Mouse (Mus musculus) embryonic facial prominence, embryonic 11.5 days (tissue): ENCODE results near the gene Clcc1. TPM values are rescaled to one million over a fixed set of nuclear protein-coding genes. Genes with fewer than 3 reads are reported as not detected.

ENCODE experiments used
- ATAC-seq: fragments of 200-750 bp; cut with Nextera tagmentation; replicated peaks from 2 replicates; pipeline ENCODE4 v1.8.0; 2017; ENCODE audit warnings: low read depth; ENCODE audit not compliant: insufficient number of reproducible peaks, low FRiP score, low TSS enrichment
- DNase-seq: peaks from one replicate; pipeline ENCODE4 v3.0.0-alpha.2; 2015; ENCODE audit warnings: low spot score
- H3K27ac ChIP-seq: fragments of 300-500 bp; sonication (generic); replicated peaks from 2 replicates; pipeline ENCODE4 v1.5.1; 2014; ENCODE audit warnings: mild to moderate bottlenecking, low read depth, low read length, control low read depth
- H3K27me3 ChIP-seq: fragments of 300-500 bp; sonication (generic); 2 replicates; pipeline ENCODE4 v1.6.1; 2014; ENCODE audit warnings: mild to moderate bottlenecking, low read length, moderate library complexity, mixed read lengths; ENCODE audit not compliant: control insufficient read depth, insufficient read depth
- H3K36me3 ChIP-seq: fragments of 300-500 bp; sonication (generic); replicated peaks from 2 replicates; pipeline ENCODE4 v1.6.1; 2014; ENCODE audit warnings: low read depth, mild to moderate bottlenecking, low read length, moderate library complexity, mixed read lengths; ENCODE audit not compliant: control insufficient read depth, insufficient read depth
- H3K4me1 ChIP-seq: fragments of 300-500 bp; sonication (generic); 2 replicates; pipeline ENCODE4 v1.6.1; 2014; ENCODE audit warnings: low read length, mixed read lengths; ENCODE audit not compliant: control insufficient read depth, insufficient read depth
- H3K4me2 ChIP-seq: fragments of 300-500 bp; sonication (generic); 2 replicates; pipeline ENCODE4 v1.6.1; 2014; ENCODE audit warnings: low read depth, mild to moderate bottlenecking, control low read depth, low read length, moderate library complexity
- H3K4me3 ChIP-seq: fragments of 300-500 bp; sonication (generic); 2 replicates; pipeline ENCODE4 v1.5.1; 2014; ENCODE audit warnings: low read depth, low read length, control low read depth
- H3K9ac ChIP-seq: fragments of 300-500 bp; sonication (generic); replicated peaks from 2 replicates; pipeline ENCODE4 v1.6.1; 2014; ENCODE audit warnings: mild to moderate bottlenecking, control low read depth, low read length
- H3K9me3 ChIP-seq: fragments of 300-500 bp; sonication (generic); replicated peaks from 2 replicates; pipeline ENCODE4 v1.6.1; 2016; ENCODE audit warnings: mild to moderate bottlenecking, low read length, inconsistent platforms, mixed read lengths; ENCODE audit not compliant: control insufficient read depth
- WGBS: fragments of 180-500 bp; shearing (Covaris S2); extraction: QIAGEN DNeasy Blood & Tissue Kit; methylation state at CpG from one replicate; pipeline ENCODE4 v1.1.7; 2014; 5-methylcytosine and 5-hydroxymethylcytosine counted together
- polyA plus RNA-seq: library from polyadenylated mRNA; unstranded; fragments of >200 nt; fragmentation: Nextera tagmentation; extraction: Ambion mirVana; gene quantifications from 2 replicates; pipeline ENCODE4 v1.2.1, GENCODE M21; 2014

Clcc1 gene
- polyA plus RNA-seq, 1 experiment from 2014 or later: 73.2 TPM

- Histone ChIP-seq H3K9ac (no peak overlapping the region), H3K27ac (no peak overlapping the region), H3K4me2 (no peak overlapping the region), H3K9me3 (no peaks in the 10 kb centered on the region), H3K4me1 (no peaks in the 10 kb centered on the region), H3K36me3 (peaks cover 12% of the 10 kb centered on the region), H3K27me3 (no peaks in the 10 kb centered on the region), H3K4me3 (no peak overlapping the region)
- no peak for ATAC-seq
- no peak for DNase-seq
- 93% methylated on average over 7 of the region's 7 CpGs for WGBS
These were observed 32.0 kb downstream of the Clcc1 start for GRCm38 (mm10) chr3:108685701-108686100.

DNA sequence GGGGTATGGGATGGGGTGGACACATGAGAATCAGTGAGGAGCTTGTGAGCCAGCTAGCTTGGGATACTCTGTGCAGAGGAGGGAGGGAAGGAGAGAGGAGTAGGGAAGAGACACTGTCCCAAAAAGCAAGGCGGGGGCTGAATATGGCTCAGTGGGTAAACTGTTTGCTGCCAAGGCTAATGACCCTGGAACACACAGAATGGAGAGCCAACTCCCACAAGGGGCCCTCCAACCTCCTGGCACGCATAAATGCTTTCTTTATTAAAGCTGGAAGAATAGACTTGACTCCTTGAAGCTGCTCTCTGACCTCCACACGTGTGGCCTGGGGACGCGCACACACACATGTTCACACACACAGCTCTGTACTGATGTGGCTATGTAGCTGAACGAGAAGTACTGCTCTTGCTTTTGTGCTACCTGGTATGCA, 35.3 kb downstream of the Clcc1 start:
- Histone ChIP-seq H3K4me3 (no peak overlapping the region), H3K9me3 (no peaks in the 10 kb centered on the region), H3K4me2 (no peak overlapping the region), H3K27me3 (no peaks in the 10 kb centered on the region), H3K36me3 (peaks cover 6% of the 10 kb centered on the region), H3K9ac (no peak overlapping the region), H3K27ac (no peak overlapping the region), H3K4me1 (no peaks in the 10 kb centered on the region)
- WGBS: 67% methylated on average over 6 of the region's 6 CpGs
- ATAC-seq (no peak), DNase-seq (no peak)

DNA sequence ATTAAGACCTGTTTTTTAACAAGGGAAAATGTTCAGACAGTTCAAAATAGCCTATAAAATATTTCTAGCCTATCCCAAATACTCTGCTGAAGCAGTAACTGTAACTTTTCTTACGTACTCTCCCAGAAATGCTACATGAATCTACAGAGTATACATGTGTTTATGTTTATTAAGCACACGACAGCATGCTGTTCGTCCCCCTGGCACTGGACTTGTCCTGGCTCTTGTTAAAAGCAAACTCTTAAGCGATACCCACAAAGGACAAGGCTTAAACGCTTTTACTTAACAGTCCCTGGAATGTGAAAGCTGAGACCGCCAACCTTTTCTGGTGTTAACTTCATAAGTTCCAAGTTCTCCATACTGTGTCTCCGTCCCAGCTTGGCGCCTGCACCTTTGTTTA, 35.7 kb downstream of the Clcc1 start:
- Histone ChIP-seq H3K27ac (no peak overlapping the region), H3K4me2 (no peak overlapping the region), H3K27me3 (no peaks in the 10 kb centered on the region), H3K9ac (no peak overlapping the region), H3K4me3 (no peak overlapping the region), H3K4me1 (no peaks in the 10 kb centered on the region), H3K9me3 (no peaks in the 10 kb centered on the region), H3K36me3 (peaks cover 6% of the 10 kb centered on the region)
- peak; percentile 8 for DNase-seq
- WGBS: 76% methylated on average over 8 of the region's 8 CpGs
- no peak for ATAC-seq

DNA sequence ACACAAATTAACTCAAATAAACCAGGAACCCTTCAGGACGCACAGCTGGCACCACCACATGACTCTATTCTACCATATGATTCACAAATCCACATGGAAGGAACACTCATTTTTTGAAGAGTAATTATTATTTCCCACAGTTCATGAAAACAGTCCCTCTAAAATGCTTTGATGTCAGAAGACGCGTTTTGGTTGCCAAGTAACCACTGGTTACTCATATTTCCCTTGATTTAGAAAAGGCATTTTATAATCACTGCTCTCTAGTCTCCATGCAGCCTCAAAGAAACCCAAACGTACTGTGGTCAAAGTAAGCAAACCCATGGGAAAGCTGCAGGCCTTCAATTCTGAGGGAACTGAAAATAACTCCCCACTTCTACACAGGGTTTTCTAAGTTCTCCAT, 36.3 kb downstream of the Clcc1 start:
- ATAC-seq (no peak), DNase-seq (peak; percentile 35)
- H3K9ac ChIP-seq: no peak overlapping the region
- peaks cover 6% of the 10 kb centered on the region for H3K36me3 ChIP-seq
- H3K27ac ChIP-seq: no peak overlapping the region
- no peaks in the 10 kb centered on the region for H3K27me3 ChIP-seq
- no peak overlapping the region for H3K4me3 ChIP-seq
- no peak overlapping the region for H3K4me2 ChIP-seq
- WGBS: 61% methylated on average over 4 of the region's 4 CpGs
- H3K4me1 ChIP-seq: no peaks in the 10 kb centered on the region
- H3K9me3 ChIP-seq: no peaks in the 10 kb centered on the region

GRCm38 (mm10) chr3:108694321-108694720, 40.6 kb downstream of the Clcc1 start:
- Histone ChIP-seq H3K9ac (no peak overlapping the region), H3K4me3 (no peak overlapping the region), H3K4me2 (no peak overlapping the region), H3K27ac (no peak overlapping the region), H3K27me3 (no peaks in the 10 kb centered on the region), H3K36me3 (no peaks in the 10 kb centered on the region; the same call in none of the 2 replicates), H3K4me1 (no peaks in the 10 kb centered on the region), H3K9me3 (no peaks in the 10 kb centered on the region)
- ATAC-seq (no peak), DNase-seq (no peak)
- 92% methylated on average over 9 of the region's 9 CpGs for WGBS

DNA sequence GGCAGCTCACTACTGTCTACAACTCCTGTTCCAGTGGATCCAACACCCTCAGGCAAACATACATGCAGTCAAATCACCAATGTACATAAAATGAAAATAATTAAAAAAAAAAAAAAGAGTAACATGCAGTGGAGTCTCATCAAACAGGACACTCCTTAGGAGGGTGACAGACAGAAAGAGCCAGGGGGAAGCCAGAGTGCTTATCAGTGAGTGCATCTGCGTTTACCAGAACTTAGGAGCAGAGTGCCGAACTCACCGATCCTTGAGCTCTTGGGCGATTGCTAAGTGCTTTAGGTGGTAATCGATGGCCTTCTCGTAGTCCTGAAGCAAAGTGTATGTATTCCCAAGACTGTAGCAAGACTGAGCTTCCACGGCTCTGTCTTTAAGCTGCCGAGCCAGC, 44.9 kb downstream of the Clcc1 start:
- DNase-seq (no peak), ATAC-seq (no peak)
- no peaks in the 10 kb centered on the region for H3K27me3 ChIP-seq
- no peaks in the 10 kb centered on the region; the same call in none of the 2 replicates for H3K36me3 ChIP-seq
- no peak overlapping the region for H3K27ac ChIP-seq
- H3K4me1 ChIP-seq: no peaks in the 10 kb centered on the region
- H3K4me3 ChIP-seq: no peak overlapping the region
- WGBS: 97% methylated on average over 8 of the region's 8 CpGs
- H3K9me3 ChIP-seq: no peaks in the 10 kb centered on the region
- H3K4me2 ChIP-seq: no peak overlapping the region
- H3K9ac ChIP-seq: no peak overlapping the region

DNA sequence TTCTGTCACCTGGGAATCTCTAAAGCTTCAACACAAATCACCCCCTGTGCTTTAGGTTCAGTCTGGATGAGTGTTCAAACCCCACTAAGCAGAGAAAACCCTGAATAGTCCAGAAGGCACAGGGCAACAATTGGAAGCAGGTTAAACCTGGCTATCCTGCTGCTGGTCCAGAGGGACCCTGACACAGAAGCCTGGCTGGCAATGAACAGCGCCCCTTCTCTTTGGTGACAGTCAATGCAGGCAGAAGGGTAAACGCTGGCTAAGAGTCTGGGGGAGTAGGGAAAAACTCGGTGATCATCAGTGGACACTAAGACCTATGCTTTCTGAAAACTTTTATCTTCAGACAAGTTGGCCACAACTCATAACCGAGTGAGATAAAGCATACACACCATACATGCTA, 46.1 kb downstream of the Clcc1 start:
- Histone ChIP-seq H3K4me1 (no peaks in the 10 kb centered on the region), H3K27ac (no peak overlapping the region), H3K9ac (no peak overlapping the region), H3K27me3 (no peaks in the 10 kb centered on the region), H3K4me2 (no peak overlapping the region), H3K36me3 (no peaks in the 10 kb centered on the region; the same call in none of the 2 replicates), H3K4me3 (no peak overlapping the region), H3K9me3 (no peaks in the 10 kb centered on the region)
- WGBS: 90% methylated on average over 4 of the region's 4 CpGs
- DNase-seq: no peak
- no peak for ATAC-seq

- Histone ChIP-seq H3K4me1 (no peaks in the 10 kb centered on the region), H3K9me3 (no peaks in the 10 kb centered on the region), H3K27me3 (no peaks in the 10 kb centered on the region), H3K27ac (no peak overlapping the region), H3K36me3 (no peaks in the 10 kb centered on the region; the same call in none of the 2 replicates), H3K4me3 (no peak overlapping the region), H3K4me2 (no peak overlapping the region), H3K9ac (no peak overlapping the region)
- WGBS: 70% methylated on average over 1 of the region's 1 CpGs
- ATAC-seq: no peak
- DNase-seq: peak; percentile 48
These were observed 47.5 kb downstream of the Clcc1 start for GRCm38 (mm10) chr3:108701256-108701655.
